Mouse (Mus musculus) midbrain, postnatal 0 days (tissue): ENCODE results near the gene Pycr2. TPM values are rescaled to one million over a fixed set of nuclear protein-coding genes. Genes with fewer than 3 reads are reported as not detected.
A peak's percentile ranks its signal among the peaks of the same experiment; 100 is the strongest.

ENCODE experiments used
- ATAC-seq: fragments of 200-750 bp; cut with Nextera tagmentation; 2 replicates; pipeline ENCODE4 v1.8.0; 2017; ENCODE audit warnings: moderate number of reproducible peaks, mild to moderate bottlenecking, moderate TSS enrichment, moderate library complexity; ENCODE audit not compliant: low FRiP score
- DNase-seq: peaks from one replicate; pipeline ENCODE4 v3.0.0-alpha.2; 2015; ENCODE audit warnings: low spot score
- H3K27ac ChIP-seq: fragments of 300-500 bp; sonication (generic); 2 replicates; pipeline ENCODE4 v1.5.1; 2014; ENCODE audit warnings: low read depth, mild to moderate bottlenecking, low read length, mixed read lengths
- H3K27me3 ChIP-seq: fragments of 300-500 bp; sonication (generic); 2 replicates; pipeline ENCODE4 v1.6.1; 2014; ENCODE audit warnings: low read length, control low read depth, mixed read lengths; ENCODE audit not compliant: insufficient read depth
- H3K36me3 ChIP-seq: fragments of 300-500 bp; sonication (generic); 2 replicates; pipeline ENCODE4 v1.6.1; 2014; ENCODE audit warnings: low read length, control low read depth, mixed read lengths; ENCODE audit not compliant: insufficient read depth
- H3K4me1 ChIP-seq: fragments of 300-500 bp; sonication (generic); 2 replicates; pipeline ENCODE4 v1.6.1; 2014; ENCODE audit warnings: mild to moderate bottlenecking, control low read depth, antibody characterized with exemption, low read length, mixed read lengths; ENCODE audit not compliant: insufficient read depth
- H3K4me2 ChIP-seq: fragments of 300-500 bp; sonication (generic); 2 replicates; pipeline ENCODE4 v1.6.1; 2014; ENCODE audit warnings: low read depth, mild to moderate bottlenecking, low read length, mixed read lengths; ENCODE audit not compliant: poor library complexity, severe bottlenecking
- H3K4me3 ChIP-seq: fragments of 300-500 bp; sonication (generic); 2 replicates; pipeline ENCODE4 v1.5.1; 2014; ENCODE audit warnings: low read depth, mild to moderate bottlenecking, low read length, moderate library complexity
- H3K9ac ChIP-seq: fragments of 300-500 bp; sonication (generic); replicated peaks from 2 replicates; pipeline ENCODE4 v1.6.1; 2014; ENCODE audit warnings: mild to moderate bottlenecking, low read length, moderate library complexity, mixed read lengths; ENCODE audit not compliant: poor library complexity, severe bottlenecking
- H3K9me3 ChIP-seq: fragments of 300-500 bp; sonication (generic); 2 replicates; pipeline ENCODE4 v1.6.1; 2016; ENCODE audit warnings: low read length, control low read depth
- CTCF ChIP-seq: IDR thresholded peaks from 2 replicates; pipeline ENCODE4 v1.5.1; 2016; ENCODE audit warnings: antibody characterized with exemption, mild to moderate bottlenecking
- WGBS: fragments of 180-500 bp; shearing (Covaris S2); extraction: QIAGEN DNeasy Blood & Tissue Kit; methylation state at CpG from one replicate; pipeline ENCODE4 v1.1.7; 2014; 5-methylcytosine and 5-hydroxymethylcytosine counted together
- polyA plus RNA-seq: library from polyadenylated mRNA; unstranded; fragments of >200 nt; fragmentation: Nextera tagmentation; extraction: Ambion mirVana; gene quantifications from 2 replicates; pipeline ENCODE4 v1.2.1, GENCODE M21; 2015
- total RNA-seq: library from RNA; depleted of rRNA; stranded (reverse); fragments of >200 nt; gene quantifications from 2 replicates; pipeline ENCODE4 v1.2.3, GENCODE M21; 2014

The Pycr2 gene
- total and polyA plus RNA-seq, 2 experiments from 2014 or later, result 50.5 to 60.5 TPM

- no peak for TF ChIP-seq CTCF
- Histone ChIP-seq H3K36me3 (peaks cover 15% of the 10 kb centered on the region), H3K27ac (no peak overlapping the region)
These were observed 2.5 kb downstream of the Pycr2 start for GRCm38 (mm10) chr1:180906461-180907147.

GRCm38 (mm10) chr1:180911138-180911537 lies 7.0 kb downstream of the Pycr2 start:
- no peak overlapping the region for H3K27ac ChIP-seq
- H3K9ac ChIP-seq, result no peak overlapping the region
- H3K4me2 ChIP-seq, result no peak overlapping the region
- H3K4me1 ChIP-seq, result no peaks in the 10 kb centered on the region
- DNase-seq (peak; percentile 54), ATAC-seq (no peak)
- H3K9me3 ChIP-seq, result no peaks in the 10 kb centered on the region
- H3K36me3 ChIP-seq, result peaks cover 11% of the 10 kb centered on the region
- WGBS, result 46% methylated on average over 8 of the region's 8 CpGs
- TF ChIP-seq CTCF, result peak; percentile 56
- H3K4me3 ChIP-seq, result no peak overlapping the region
- H3K27me3 ChIP-seq, result no peaks in the 10 kb centered on the region

More at GRCm38 (mm10) chr1:180906461-180907147, 2.5 kb downstream of the Pycr2 start:
- no peaks in the 10 kb centered on the region for H3K9me3 ChIP-seq
- 95% methylated on average over 24 of the region's 24 CpGs for WGBS
- no peak overlapping the region for H3K4me2 ChIP-seq
- H3K9ac ChIP-seq, result no peak overlapping the region
- no peaks in the 10 kb centered on the region for H3K27me3 ChIP-seq
- ATAC-seq, result no peak
- no peak overlapping the region for H3K4me3 ChIP-seq
- no peak for DNase-seq
- H3K4me1 ChIP-seq, result peaks cover 5% of the 10 kb centered on the region

- ATAC-seq (no peak), DNase-seq (no peak)
- H3K9ac ChIP-seq, result no peak overlapping the region
- no peak overlapping the region for H3K4me3 ChIP-seq
- H3K4me2 ChIP-seq, result no peak overlapping the region
- no peak for TF ChIP-seq CTCF
- H3K36me3 ChIP-seq, result peaks cover 7% of the 10 kb centered on the region
- H3K9me3 ChIP-seq, result no peaks in the 10 kb centered on the region
- H3K27ac ChIP-seq, result no peak overlapping the region
- WGBS, result 63% methylated on average over 20 of the region's 20 CpGs
- no peaks in the 10 kb centered on the region for H3K4me1 ChIP-seq
- H3K27me3 ChIP-seq, result no peaks in the 10 kb centered on the region
These were observed 7.7 kb downstream of the Pycr2 start for GRCm38 (mm10) chr1:180911653-180912287.

- DNase-seq (no peak), ATAC-seq (no peak)
- Histone ChIP-seq H3K9ac (no peak overlapping the region), H3K27me3 (no peaks in the 10 kb centered on the region), H3K27ac (no peak overlapping the region), H3K4me2 (no peak overlapping the region), H3K36me3 (no peaks in the 10 kb centered on the region; the same call in 1 of the 2 replicates), H3K4me1 (no peaks in the 10 kb centered on the region), H3K9me3 (no peaks in the 10 kb centered on the region), H3K4me3 (no peak overlapping the region)
- no peak for TF ChIP-seq CTCF
- WGBS, result 89% methylated on average over 5 of the region's 5 CpGs
These were observed 8.7 kb downstream of the Pycr2 start for GRCm38 (mm10) chr1:180912792-180913191.

GRCm38 (mm10) chr1:180913797-180914196 lies 9.7 kb downstream of the Pycr2 start:
- Histone ChIP-seq H3K9ac (no peak overlapping the region), H3K27ac (no peak overlapping the region), H3K9me3 (no peaks in the 10 kb centered on the region), H3K4me2 (no peak overlapping the region), H3K4me1 (no peaks in the 10 kb centered on the region), H3K27me3 (no peaks in the 10 kb centered on the region), H3K4me3 (no peak overlapping the region), H3K36me3 (no peaks in the 10 kb centered on the region)
- WGBS, result 56% methylated on average over 4 of the region's 4 CpGs
- no peak for DNase-seq
- no peak for TF ChIP-seq CTCF
- ATAC-seq, result no peak

GRCm38 (mm10) chr1:180916425-180916824 lies 12.3 kb downstream of the Pycr2 start:
- Histone ChIP-seq H3K27me3 (no peaks in the 10 kb centered on the region), H3K4me1 (no peaks in the 10 kb centered on the region), H3K9ac (no peak overlapping the region), H3K36me3 (no peaks in the 10 kb centered on the region), H3K4me3 (no peak overlapping the region), H3K9me3 (no peaks in the 10 kb centered on the region), H3K27ac (no peak overlapping the region), H3K4me2 (no peak overlapping the region)
- DNase-seq, result no peak
- TF ChIP-seq CTCF, result no peak
- 89% methylated on average over 11 of the region's 11 CpGs for WGBS
- no peak for ATAC-seq
